Mouse (Mus musculus) brain, embryonic 18.5 days (tissue): ENCODE measurements around the gene Ssbp3.

Source experiments
- DNase-seq: peaks from one replicate; pipeline ENCODE4 v3.0.0-alpha.2; 2012; ENCODE audit warnings: low read depth, low spot score

The Ssbp3 gene

GRCm38 (mm10) chr4:106910201-106911172 is at the start of gene Ssbp3:
TSS of gene Ssbp3 (plus strand) at chr4:106910701.
- peak; percentile 88 for DNase-seq

- no peak for DNase-seq
Observed at GRCm38 (mm10) chr4:106861871-106862270, 48.6 kb upstream of the Ssbp3 start.

GRCm38 (mm10) chr4:106862317-106862716 is 48.2 kb upstream of the Ssbp3 start:
- no peak for DNase-seq

GRCm38 (mm10) chr4:106862767-106863370 is 47.6 kb upstream of the Ssbp3 start:
- DNase-seq: no peak

- DNase-seq: no peak
Observed at GRCm38 (mm10) chr4:106865415-106866110, 44.9 kb upstream of the Ssbp3 start.

GRCm38 (mm10) chr4:106866381-106866780 is 44.1 kb upstream of the Ssbp3 start:
- no peak for DNase-seq

- no peak for DNase-seq
Observed at GRCm38 (mm10) chr4:106866845-106867244, 43.7 kb upstream of the Ssbp3 start.

- DNase-seq: no peak
Observed at GRCm38 (mm10) chr4:106868737-106869438, 41.6 kb upstream of the Ssbp3 start.

GRCm38 (mm10) chr4:106869539-106869951 is 41.0 kb upstream of the Ssbp3 start:
- DNase-seq: no peak

GRCm38 (mm10) chr4:106870556-106870955 is 39.9 kb upstream of the Ssbp3 start:
- no peak for DNase-seq

- DNase-seq: no peak
Observed at GRCm38 (mm10) chr4:106874501-106874900, 36.0 kb upstream of the Ssbp3 start.

- DNase-seq: no peak
Observed at GRCm38 (mm10) chr4:106881101-106881500, 29.4 kb upstream of the Ssbp3 start.

- DNase-seq: no peak
Observed at GRCm38 (mm10) chr4:106883149-106883548, 27.4 kb upstream of the Ssbp3 start.

GRCm38 (mm10) chr4:106886307-106887085 is 24.0 kb upstream of the Ssbp3 start:
- no peak for DNase-seq

- no peak for DNase-seq
Observed at GRCm38 (mm10) chr4:106896086-106896485, 14.4 kb upstream of the Ssbp3 start.

GRCm38 (mm10) chr4:106898923-106899322 is 11.6 kb upstream of the Ssbp3 start:
- no peak for DNase-seq

GRCm38 (mm10) chr4:106899471-106899870 is 11.0 kb upstream of the Ssbp3 start:
- DNase-seq: no peak

- DNase-seq: no peak
Observed at GRCm38 (mm10) chr4:106900718-106901117, 9.8 kb upstream of the Ssbp3 start.

GRCm38 (mm10) chr4:106901610-106902009 is 8.9 kb upstream of the Ssbp3 start:
- DNase-seq: no peak

GRCm38 (mm10) chr4:106902157-106902556 is 8.3 kb upstream of the Ssbp3 start:
- no peak for DNase-seq

- no peak for DNase-seq
Observed at GRCm38 (mm10) chr4:106905898-106906297, 4.6 kb upstream of the Ssbp3 start.
